Mouse (Mus musculus) embryonic stem cell, embryonic (primary cell): ENCODE measurements around the gene Ndufaf3.

Experiments used
- CTCF ChIA-PET, 4 experiments: fragments of 300-600 bp in 2 of 4; fragments of 350-600 bp in 2 of 4; sonication (Branson Sonifier 250); formaldehyde crosslinking; loops; one replicate each; lab custom pipeline; 2022; ENCODE audit warnings: inconsistent platforms in 2 of 4; lab: Charles Lee
- POLR2A ChIA-PET, 4 experiments: fragments of 300-600 bp in 2 of 4; fragments of 350-600 bp in 2 of 4; sonication (Branson Sonifier 250); formaldehyde crosslinking; loops; one replicate each; lab custom pipeline; 2022; ENCODE audit warnings: antibody characterized with exemption in 4 of 4, inconsistent platforms in 1 of 4; lab: Charles Lee

The Ndufaf3 gene

GRCm38 (mm10) chr9:108577934-108578544 lies 10.8 kb upstream of the Ndufaf3 start:
- POLR2A ChIA-PET, result interaction anchor here (0.6 to 9.0 kb wide), 95 partner anchors 8 to 1296 kb away, joined by 3 to 184 read pairs (median 5); partner anchors contain the start of genes Ndufaf3 (in 4 of the 4), Dalrd3 (in 3 of the 4), Impdh2 (in 3 of the 4) and Qrich1 (in 3 of the 4)
- CTCF ChIA-PET, result interaction anchor here in 3 of 4 experiments (0.6 to 2.5 kb wide), 18 partner anchors 8 to 479 kb away, joined by 3 to 17 read pairs (median 4); partner anchors contain the start of genes Dalrd3 (in 2 of the 3), Impdh2 (in 1 of the 3), Ndufaf3 (in 1 of the 3) and Usp19 (in 1 of the 3)

GRCm38 (mm10) chr9:108577025-108577424 lies 9.8 kb upstream of the Ndufaf3 start:
- CTCF ChIA-PET, result interaction anchor here in 1 of 4 experiments (1.2 to 2.5 kb wide), 2 partner anchors 10 to 12 kb away, joined by 3 to 16 read pairs; partner anchors contain the start of gene Ndufaf3
- POLR2A ChIA-PET, result interaction anchor here (0.7 to 9.0 kb wide), 23 partner anchors 9 to 248 kb away, joined by 3 to 184 read pairs (median 13); partner anchors contain the start of genes Ndufaf3 (in 3 of the 4), Dalrd3 (in 2 of the 4), Impdh2 (in 2 of the 4) and Qrich1 (in 2 of the 4)

DNA sequence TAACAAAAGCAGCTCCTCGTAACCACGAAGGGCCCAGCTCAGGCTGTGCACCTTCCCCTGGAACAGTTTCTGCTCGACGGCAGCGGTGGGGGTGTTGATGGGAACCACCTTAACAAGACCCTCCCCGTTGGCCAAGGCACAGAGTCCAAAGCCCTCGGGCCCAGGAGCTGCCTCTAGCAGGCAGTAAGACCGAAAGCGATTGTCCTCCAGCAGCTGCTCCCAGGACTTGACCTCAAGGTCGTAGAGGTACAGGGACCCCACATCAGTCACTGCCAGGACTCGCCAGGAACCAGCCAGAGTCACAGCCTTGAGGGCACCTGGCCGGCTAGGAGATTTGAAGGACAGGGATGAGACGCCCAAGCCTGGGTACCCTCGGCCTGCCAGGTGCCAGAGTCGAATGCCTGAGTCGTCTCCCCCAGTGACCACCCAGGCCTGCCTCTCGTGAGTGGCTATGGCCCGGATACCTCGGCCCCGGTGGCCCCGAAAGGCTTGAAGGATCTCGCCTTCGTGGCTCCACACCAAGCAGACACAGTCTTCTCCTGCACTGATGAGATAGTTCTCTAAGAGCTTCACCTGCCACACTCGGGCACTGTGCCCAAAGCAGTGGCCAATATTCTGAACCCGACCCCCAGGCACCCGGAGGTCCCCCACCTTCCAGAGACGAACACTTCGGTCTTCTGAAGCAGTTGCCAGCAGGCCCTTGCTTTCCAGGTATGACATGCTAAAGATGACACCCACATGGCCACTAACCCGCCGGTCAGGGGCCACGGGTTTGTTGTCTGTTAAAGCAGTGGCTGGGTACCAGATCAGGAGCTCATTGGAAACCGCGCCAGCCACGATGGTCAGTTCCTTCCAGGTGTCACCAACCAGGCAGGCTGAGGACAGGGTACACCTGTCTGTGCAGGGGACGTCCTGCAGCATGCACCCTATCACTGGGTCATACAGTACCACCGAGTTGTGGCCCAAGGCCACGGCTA lies 8.4 kb upstream of the Ndufaf3 start:
- CTCF ChIA-PET, result interaction anchor here in 2 of 4 experiments (1.0 to 2.8 kb wide), 5 partner anchors 8 to 178 kb away, joined by 3 to 21 read pairs (median 5); partner anchors contain the start of genes Impdh2 (in 1 of the 2) and Ndufaf3 (in 1 of the 2)

GRCm38 (mm10) chr9:108574921-108575320 lies 7.7 kb upstream of the Ndufaf3 start:
- CTCF ChIA-PET, result interaction anchor here in 2 of 4 experiments (1.0 to 2.8 kb wide), 5 partner anchors 14 to 178 kb away, joined by 3 to 21 read pairs (median 3); partner anchors contain the start of gene Impdh2 (in 1 of the 2)
- POLR2A ChIA-PET, result interaction anchor here in 3 of 4 experiments (0.6 to 5.6 kb wide), 15 partner anchors 8 to 234 kb away, joined by 3 to 44 read pairs (median 6); partner anchors contain the start of genes Impdh2 (in 2 of the 3), Ndufaf3 (in 1 of the 3) and Usp19 (in 1 of the 3)

More for the DNA sequence above, 8.4 kb upstream of the Ndufaf3 start:
- POLR2A ChIA-PET, result interaction anchor here in 3 of 4 experiments (0.6 to 9.0 kb wide), 23 partner anchors 8 to 257 kb away, joined by 3 to 184 read pairs (median 4); partner anchors contain the start of genes Impdh2 (in 3 of the 3), Dalrd3 (in 2 of the 3), Ndufaf3 (in 2 of the 3) and Usp19 (in 1 of the 3)

DNA sequence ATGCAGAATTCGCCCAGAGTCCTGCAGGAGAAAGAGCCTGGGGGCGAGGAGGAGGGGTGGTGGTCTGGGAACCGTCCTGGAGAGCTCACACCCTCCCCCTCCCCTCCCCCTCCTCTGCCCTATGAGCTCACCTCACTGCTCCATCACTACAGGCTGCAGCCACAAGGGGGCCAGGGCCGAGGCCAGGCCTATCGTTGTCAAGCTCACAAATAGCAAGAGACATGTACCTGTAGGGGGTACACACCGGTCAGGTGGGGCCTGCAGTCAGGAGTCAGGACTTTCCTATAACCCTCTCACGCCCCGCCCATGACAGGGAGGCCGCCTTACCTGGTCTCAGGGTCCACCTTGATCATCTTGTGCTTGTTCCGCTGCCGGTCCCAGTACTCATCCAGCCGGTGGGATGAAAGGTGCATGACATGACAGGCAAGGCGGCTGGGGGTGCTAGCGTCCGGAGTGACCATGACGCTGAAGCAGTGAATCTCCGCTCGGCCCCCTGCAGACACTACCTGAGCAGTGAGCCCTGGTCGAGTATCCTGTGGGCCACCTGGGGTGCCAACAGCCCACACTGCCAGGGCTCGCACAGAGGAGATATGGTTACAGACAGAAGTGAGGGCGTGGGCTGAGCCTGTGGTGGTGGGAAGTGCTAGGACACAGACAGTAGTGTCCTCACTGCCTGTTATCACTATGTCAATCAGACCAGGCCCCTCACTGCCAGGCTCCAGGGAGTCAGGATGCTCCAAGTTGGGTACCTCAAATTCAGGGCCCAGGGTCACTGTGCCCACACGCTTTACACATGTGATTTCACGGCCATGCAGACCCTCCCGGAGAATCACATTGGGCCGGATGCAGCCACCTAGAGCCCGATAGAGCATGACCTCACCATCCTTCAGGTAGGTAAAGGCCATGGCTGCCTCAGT lies 6.8 kb upstream of the Ndufaf3 start:
- ChIA-PET CTCF (interaction anchor here (0.5 to 2.8 kb wide), 45 partner anchors 10 to 486 kb away, joined by 3 to 21 read pairs (median 4); partner anchors contain the start of genes Impdh2 (in 2 of the 4), Arih2 (in 1 of the 4), P4htm (in 1 of the 4) and Qrich1 (in 1 of the 4)), POLR2A (interaction anchor here (0.5 to 5.6 kb wide), 58 partner anchors 9 to 1489 kb away, joined by 3 to 44 read pairs (median 4); partner anchors contain the start of genes Arih2 (in 3 of the 4), Impdh2 (in 3 of the 4), P4htm (in 2 of the 4) and Qrich1 (in 2 of the 4))

- POLR2A ChIA-PET, result interaction anchor here (0.8 to 5.6 kb wide), 13 partner anchors 9 to 80 kb away, joined by 3 to 44 read pairs (median 6); partner anchors contain the start of genes Impdh2 (in 2 of the 4) and P4htm (in 1 of the 4)
- CTCF ChIA-PET, result interaction anchor here in 1 of 4 experiments (0.6 kb wide), 1 partner anchor 11 kb away, joined by 3 read pairs; no protein-coding TSS in a partner anchor
Measured at GRCm38 (mm10) chr9:108572321-108572720, 5.1 kb upstream of the Ndufaf3 start.

GRCm38 (mm10) chr9:108571401-108571973 lies 4.3 kb upstream of the Ndufaf3 start:
- CTCF ChIA-PET, result no interaction called here
- POLR2A ChIA-PET, result interaction anchor here in 3 of 4 experiments (0.8 to 9.0 kb wide), 12 partner anchors 8 to 81 kb away, joined by 3 to 184 read pairs (median 12); partner anchors contain the start of genes Impdh2 (in 3 of the 3), P4htm (in 1 of the 3) and Wdr6 (in 1 of the 3)

DNA sequence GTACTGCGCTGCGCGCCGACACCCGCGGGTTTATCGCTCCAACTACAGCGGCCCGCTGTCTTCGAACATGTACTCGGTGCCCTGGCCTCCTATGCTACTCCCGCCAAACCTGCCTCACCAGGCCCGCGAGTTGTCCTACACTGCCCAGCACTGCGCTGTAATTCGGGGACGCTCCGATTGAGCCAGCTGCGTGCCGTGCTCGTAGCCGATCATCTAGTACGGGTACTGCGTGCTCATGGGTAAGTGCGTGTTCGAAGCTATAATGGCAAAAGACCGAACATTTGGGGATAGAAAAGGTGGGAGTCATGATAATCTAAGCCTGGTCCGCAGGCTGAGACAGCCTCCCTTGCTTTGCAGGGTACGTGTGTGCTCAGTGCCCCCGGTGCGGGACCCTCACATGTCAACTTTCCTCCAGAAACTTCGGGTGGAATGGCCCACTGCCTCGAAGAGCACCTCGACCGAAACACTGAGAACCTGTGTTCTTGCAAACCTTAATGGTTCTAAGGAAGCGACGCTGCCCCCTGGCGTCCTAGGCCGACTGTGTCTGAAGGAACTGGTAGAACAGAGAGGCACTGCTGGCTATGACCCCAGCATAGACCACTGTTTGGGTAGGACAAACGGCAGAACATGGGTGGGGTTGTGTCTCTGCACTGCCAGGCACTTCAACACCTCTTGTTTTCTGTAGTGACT lies 3.1 kb upstream of the Ndufaf3 start:
- ChIA-PET POLR2A (interaction anchor here in 3 of 4 experiments (0.6 to 9.0 kb wide), 35 partner anchors 8 to 1305 kb away, joined by 3 to 184 read pairs (median 5); partner anchors contain the start of genes Impdh2 (in 3 of the 3), Qrich1 (in 3 of the 3), Usp19 (in 3 of the 3) and Wdr6 (in 3 of the 3)), CTCF (interaction anchor here in 2 of 4 experiments (1.0 to 2.0 kb wide), 10 partner anchors 8 to 283 kb away, joined by 3 to 17 read pairs (median 4); partner anchors contain the start of genes Wdr6 (in 2 of the 2) and Impdh2 (in 1 of the 2))

DNA sequence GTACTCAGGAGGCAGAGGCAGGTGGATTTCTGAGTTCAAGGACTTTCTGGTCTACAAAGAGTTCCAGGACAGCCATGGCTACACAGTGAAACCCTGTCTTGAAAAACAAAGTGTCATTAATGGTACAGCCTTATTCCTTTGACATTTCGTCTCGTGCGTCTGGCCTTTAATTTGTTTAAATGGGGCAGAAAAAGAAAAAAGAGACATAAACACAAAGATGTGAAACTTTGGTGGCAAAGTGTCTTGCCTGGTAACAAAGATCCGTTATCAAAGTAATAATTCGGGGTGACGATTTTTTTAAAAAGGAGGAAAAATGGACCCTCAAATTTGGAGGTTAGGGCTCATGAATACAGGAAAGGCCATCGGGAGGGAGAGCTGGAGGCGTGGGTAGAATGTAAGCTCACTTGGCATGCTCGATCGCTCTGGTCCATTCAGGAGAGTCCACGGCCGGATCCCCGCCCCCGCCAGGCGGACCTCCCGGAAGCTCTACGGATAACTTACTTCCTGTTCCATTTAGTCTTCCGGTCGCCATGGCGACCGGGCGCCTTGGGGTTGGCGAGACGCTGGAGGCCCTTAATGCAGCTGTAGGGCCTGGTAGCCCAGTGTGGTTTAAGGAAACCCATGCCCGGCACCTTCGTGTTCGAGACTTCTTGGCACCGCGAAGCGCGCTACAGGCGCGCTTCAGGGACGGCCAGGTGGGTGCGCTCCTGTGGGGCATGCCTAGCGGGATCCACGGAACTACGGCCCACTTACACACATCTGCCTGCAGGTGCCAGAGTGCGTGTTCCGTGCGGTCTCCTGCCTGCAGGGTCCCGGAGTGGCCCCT lies 2.4 kb upstream of the Ndufaf3 start, which contains the start of gene Dalrd3:
Gene Dalrd3, plus strand, starts transcription at position 506 of the 826 bp plus-strand sequence.
- ChIA-PET CTCF (interaction anchor here in 3 of 4 experiments (0.6 to 2.0 kb wide), 19 partner anchors 9 to 608 kb away, joined by 3 to 17 read pairs (median 4); partner anchors contain the start of genes Wdr6 (in 2 of the 3) and Impdh2 (in 1 of the 3)), POLR2A (interaction anchor here (0.5 to 9.0 kb wide), 42 partner anchors 8 to 1306 kb away, joined by 3 to 184 read pairs (median 4); partner anchors contain the start of genes Impdh2 (in 3 of the 4), Qrich1 (in 3 of the 4), Usp19 (in 3 of the 4) and Wdr6 (in 3 of the 4))

- CTCF ChIA-PET, result interaction anchor here in 3 of 4 experiments (0.6 kb wide), 4 partner anchors 24 to 1010 kb away, joined by 3 to 5 read pairs (median 4); no protein-coding TSS in a partner anchor
- POLR2A ChIA-PET, result interaction anchor here (0.7 to 9.0 kb wide), 40 partner anchors 8 to 566 kb away, joined by 3 to 184 read pairs (median 6); partner anchors contain the start of genes Wdr6 (in 4 of the 4), Impdh2 (in 3 of the 4), Arih2 (in 2 of the 4) and Pfkfb4 (in 2 of the 4)
Measured at GRCm38 (mm10) chr9:108568511-108568921, 1.3 kb upstream of the Ndufaf3 start.

DNA sequence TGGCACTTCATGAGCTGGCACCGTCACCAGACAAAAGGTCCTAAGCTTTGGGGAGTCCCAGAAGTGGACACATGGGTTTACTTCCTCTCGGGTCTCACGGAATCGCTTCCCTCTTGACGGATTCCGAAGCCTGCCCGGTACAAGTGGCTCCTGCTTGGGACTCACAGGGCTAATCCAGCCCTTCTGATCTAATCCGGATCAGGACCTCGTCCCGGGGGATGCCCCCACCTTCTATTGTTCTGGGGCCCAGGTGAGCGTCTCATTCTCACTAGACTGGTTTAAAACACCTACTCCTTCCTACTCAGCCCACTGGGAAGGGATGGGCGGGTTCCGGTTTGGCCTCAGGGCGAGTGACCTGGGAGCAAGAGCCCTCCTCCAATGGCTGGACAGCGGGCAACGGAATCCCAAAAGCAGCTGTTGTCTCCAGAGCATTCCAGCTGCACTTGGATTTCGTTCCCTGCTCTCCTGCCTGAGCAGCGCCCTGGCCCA lies 741 bp upstream of the Ndufaf3 start:
- ChIA-PET CTCF (interaction anchor here in 2 of 4 experiments (0.6 to 2.3 kb wide), 8 partner anchors 8 to 390 kb away, joined by 3 to 16 read pairs (median 4); partner anchors contain the start of genes Usp19 (in 1 of the 2) and Wdr6 (in 1 of the 2)), POLR2A (interaction anchor here (0.6 to 9.0 kb wide), 68 partner anchors 8 to 566 kb away, joined by 3 to 184 read pairs (median 5); partner anchors contain the start of genes Wdr6 (in 4 of the 4), Arih2 (in 3 of the 4), Impdh2 (in 3 of the 4) and Qrich1 (in 3 of the 4))

DNA sequence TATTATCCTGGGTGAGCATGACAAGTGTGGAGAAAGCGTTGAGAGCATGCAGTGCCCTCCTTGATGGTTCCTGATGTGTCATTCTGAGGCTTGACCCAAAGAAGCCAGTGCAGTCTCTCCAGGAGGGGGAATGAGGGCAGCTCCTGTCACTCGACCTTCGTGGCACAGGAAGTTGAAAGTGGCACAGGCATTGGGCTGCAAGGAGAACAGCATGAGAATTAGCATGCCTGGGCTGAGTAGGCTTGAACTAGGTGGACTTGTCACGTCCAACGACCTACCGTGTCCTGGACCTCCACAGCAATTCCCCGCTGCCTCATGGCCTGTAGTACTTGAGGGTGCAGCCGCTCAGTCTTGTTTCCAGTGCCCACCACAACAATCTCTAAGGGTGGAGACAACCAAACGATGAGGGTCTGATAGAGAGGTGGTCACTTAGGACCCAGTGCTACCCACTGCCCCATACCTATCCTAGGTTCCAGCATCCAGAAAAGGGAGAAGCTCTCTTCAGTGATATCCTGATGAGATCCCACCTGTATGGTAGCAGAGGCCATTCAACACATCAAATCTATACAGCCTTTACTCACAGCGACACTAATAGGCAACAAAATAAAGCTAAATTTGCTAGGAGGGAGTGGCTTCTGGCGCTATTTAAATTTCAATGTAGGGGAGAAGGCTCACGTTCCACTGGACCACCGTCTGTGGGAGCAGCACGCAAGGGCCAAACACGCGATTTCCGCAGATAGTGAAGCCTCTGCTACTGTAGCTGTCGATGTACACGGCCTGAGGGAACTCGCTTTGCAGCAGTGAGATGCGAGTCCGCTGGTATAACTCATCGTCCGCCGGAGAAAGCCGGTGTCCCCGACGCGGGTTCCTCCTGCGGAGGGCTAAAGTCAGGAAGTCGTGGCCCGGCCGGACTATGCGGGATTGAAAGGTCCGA lies 1.1 kb downstream of the Ndufaf3 start:
- POLR2A ChIA-PET, result interaction anchor here (0.5 to 9.0 kb wide), 29 partner anchors 8 to 425 kb away, joined by 3 to 184 read pairs (median 5); partner anchors contain the start of genes Wdr6 (in 4 of the 4), Gpx1 (in 2 of the 4), Qrich1 (in 2 of the 4) and Lamb2 (in 1 of the 4)
- CTCF ChIA-PET, result interaction anchor here in 1 of 4 experiments (1.1 to 2.3 kb wide), 3 partner anchors 9 to 40 kb away, joined by 3 to 16 read pairs (median 3); partner anchors contain the start of gene Wdr6
